Mouse (Mus musculus) limb, embryonic 15.5 days (tissue): ENCODE results near the gene Olfr159. TPM values are rescaled to one million over a fixed set of nuclear protein-coding genes. Genes with fewer than 3 reads are reported as not detected.
"Not testable (repeated sequence)": the region's sequence is repeated elsewhere in the genome, so short reads cannot be mapped to it uniquely, and the experiment has no call there.

Experiments used
- ATAC-seq: fragments of 200-750 bp; cut with Nextera tagmentation; 2 replicates; pipeline ENCODE4 v1.8.0; 2017; ENCODE audit warnings: low read depth, moderate TSS enrichment; ENCODE audit not compliant: insufficient number of reproducible peaks, low FRiP score, low TSS enrichment
- H3K27ac ChIP-seq: fragments of 300-500 bp; sonication (generic); 2 replicates; pipeline ENCODE4 v1.5.1; 2015; ENCODE audit warnings: moderate library complexity, mild to moderate bottlenecking, inconsistent platforms
- H3K27me3 ChIP-seq: fragments of 300-500 bp; sonication (generic); 2 replicates; pipeline ENCODE4 v1.6.1; 2015; ENCODE audit warnings: inconsistent platforms
- H3K36me3 ChIP-seq: fragments of 300-500 bp; sonication (generic); 2 replicates; pipeline ENCODE4 v1.6.1; 2015; ENCODE audit warnings: inconsistent platforms
- H3K4me1 ChIP-seq: fragments of 300-500 bp; sonication (generic); 2 replicates; pipeline ENCODE4 v1.6.1; 2015; ENCODE audit warnings: inconsistent platforms
- H3K4me2 ChIP-seq: fragments of 300-500 bp; sonication (generic); 2 replicates; pipeline ENCODE4 v1.6.1; 2015; ENCODE audit warnings: mild to moderate bottlenecking, inconsistent platforms
- H3K4me3 ChIP-seq: fragments of 300-500 bp; sonication (generic); 2 replicates; pipeline ENCODE4 v1.5.1; 2015; ENCODE audit warnings: mild to moderate bottlenecking, inconsistent platforms
- H3K9ac ChIP-seq: fragments of 300-500 bp; sonication (generic); 2 replicates; pipeline ENCODE4 v1.6.1; 2015; ENCODE audit warnings: inconsistent platforms
- H3K9me3 ChIP-seq: fragments of 300-500 bp; sonication (generic); 2 replicates; pipeline ENCODE4 v1.6.1; 2016; ENCODE audit warnings: inconsistent platforms
- WGBS: fragments of 180-500 bp; shearing (Covaris S2); methylation state at CpG from one replicate; pipeline ENCODE4 v1.1.7; 2015; 5-methylcytosine and 5-hydroxymethylcytosine counted together
- polyA plus RNA-seq: library from polyadenylated mRNA; unstranded; fragments of >200 nt; fragmentation: Nextera tagmentation; extraction: Ambion mirVana; gene quantifications from 2 replicates; pipeline ENCODE4 v1.2.1, GENCODE M21; 2015

Gene Olfr159
- not detected in 2 replicates for polyA plus RNA-seq

- 81% methylated on average over 6 of the region's 6 CpGs for WGBS
- no peaks in the 10 kb centered on the region for H3K36me3 ChIP-seq
- no peaks in the 10 kb centered on the region for H3K27me3 ChIP-seq
- ATAC-seq = no peak
- H3K4me1 ChIP-seq = no peaks in the 10 kb centered on the region
- H3K9me3 ChIP-seq = no peaks in the 10 kb centered on the region
- no peak within 1 kb of the TSS for H3K9ac ChIP-seq
- H3K4me3 ChIP-seq = no peak within 1 kb of the TSS
- H3K4me2 ChIP-seq = no peak within 1 kb of the TSS
- H3K27ac ChIP-seq = no peak within 1 kb of the TSS
These were observed at the start of gene Olfr159 for GRCm38 (mm10) chr4:43770909-43771308. Olfr159 (minus strand) TSS chr4:43771009.

- Histone ChIP-seq H3K36me3 (no peaks in the 10 kb centered on the region), H3K27me3 (no peaks in the 10 kb centered on the region), H3K4me1 (no peaks in the 10 kb centered on the region), H3K9me3 (no peaks in the 10 kb centered on the region), H3K27ac (no peak overlapping the region), H3K4me2 (no peak overlapping the region), H3K9ac (no peak overlapping the region), H3K4me3 (no peak overlapping the region)
- 57% methylated on average over 7 of the region's 7 CpGs for WGBS
- ATAC-seq = no peak
These were observed 28.1 kb upstream of the Olfr159 start for GRCm38 (mm10) chr4:43798936-43799335.

GRCm38 (mm10) chr4:43795844-43796243, 25.0 kb upstream of the Olfr159 start:
- 83% methylated on average over 5 of the region's 5 CpGs for WGBS
- not testable (repeated sequence) for H3K27ac ChIP-seq, H3K4me1 ChIP-seq, H3K4me2 ChIP-seq, H3K36me3 ChIP-seq, H3K27me3 ChIP-seq, H3K4me3 ChIP-seq, H3K9me3 ChIP-seq, H3K9ac ChIP-seq, ATAC-seq

DNA sequence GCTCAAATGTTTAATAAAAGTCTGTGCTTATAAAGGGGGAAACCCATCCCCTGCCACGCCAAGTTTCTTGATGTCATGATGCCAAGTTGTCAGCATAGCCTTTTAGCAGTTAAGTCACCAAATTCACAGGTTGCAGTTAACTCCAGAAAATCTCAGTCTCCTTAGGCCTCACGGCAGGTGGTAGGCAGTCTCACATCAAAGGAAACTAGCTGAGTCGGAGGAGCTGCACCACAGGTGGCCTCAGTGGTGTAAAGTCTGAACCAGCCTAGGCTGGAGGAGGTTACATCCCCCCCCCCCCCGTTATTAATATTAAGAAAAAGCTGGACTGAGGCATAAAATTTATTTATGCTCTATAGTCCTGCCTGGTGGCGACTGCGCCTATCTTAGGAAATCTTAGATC, 24.5 kb upstream of the Olfr159 start:
- WGBS = 71% methylated on average over 6 of the region's 6 CpGs
- no peaks in the 10 kb centered on the region for H3K27me3 ChIP-seq
- no peak for ATAC-seq
- H3K27ac ChIP-seq = no peak overlapping the region
- H3K36me3 ChIP-seq = no peaks in the 10 kb centered on the region
- no peaks in the 10 kb centered on the region for H3K4me1 ChIP-seq
- H3K9me3 ChIP-seq = no peaks in the 10 kb centered on the region
- H3K4me3 ChIP-seq = no peak overlapping the region
- no peak overlapping the region for H3K4me2 ChIP-seq
- no peak overlapping the region for H3K9ac ChIP-seq

GRCm38 (mm10) chr4:43772304-43772703, 1.5 kb upstream of the Olfr159 start:
- Histone ChIP-seq H3K4me1 (no peaks in the 10 kb centered on the region), H3K9me3 (no peaks in the 10 kb centered on the region), H3K4me3 (no peak overlapping the region), H3K9ac (no peak overlapping the region), H3K4me2 (no peak overlapping the region), H3K27ac (no peak overlapping the region), H3K27me3 (no peaks in the 10 kb centered on the region), H3K36me3 (no peaks in the 10 kb centered on the region)
- no peak for ATAC-seq
- 47% methylated on average over 2 of the region's 2 CpGs for WGBS

DNA sequence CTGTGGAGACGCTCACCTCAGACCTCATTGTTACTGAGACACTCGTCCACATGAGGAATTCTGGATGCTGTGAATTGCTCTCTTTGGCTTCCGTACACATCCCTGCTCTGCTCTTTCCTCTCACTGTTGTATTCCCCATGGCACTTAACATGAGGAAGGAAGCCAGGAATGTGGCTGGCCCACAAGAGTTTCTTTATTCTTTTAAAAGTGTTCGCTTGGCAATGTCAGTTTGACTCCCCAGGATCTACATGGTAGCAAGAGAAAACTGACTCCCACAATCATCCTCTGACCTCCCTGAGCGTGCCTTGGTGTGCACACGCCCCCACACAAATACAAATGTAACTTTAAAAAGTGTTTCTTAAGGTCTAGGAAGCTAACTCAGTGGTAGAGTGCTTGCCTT, 817 bp upstream of the Olfr159 start:
- Histone ChIP-seq H3K27ac (no peak overlapping the region), H3K4me1 (no peaks in the 10 kb centered on the region), H3K36me3 (no peaks in the 10 kb centered on the region), H3K9me3 (no peaks in the 10 kb centered on the region), H3K4me3 (no peak overlapping the region), H3K27me3 (no peaks in the 10 kb centered on the region), H3K4me2 (no peak overlapping the region), H3K9ac (no peak overlapping the region)
- WGBS = 55% methylated on average over 6 of the region's 6 CpGs
- no peak for ATAC-seq

GRCm38 (mm10) chr4:43769374-43769773, 1.4 kb downstream of the Olfr159 start:
- Histone ChIP-seq H3K4me2 (no peak overlapping the region), H3K27ac (no peak overlapping the region), H3K9me3 (no peaks in the 10 kb centered on the region), H3K9ac (no peak overlapping the region), H3K36me3 (no peaks in the 10 kb centered on the region), H3K27me3 (no peaks in the 10 kb centered on the region), H3K4me1 (no peaks in the 10 kb centered on the region), H3K4me3 (no peak overlapping the region)
- ATAC-seq = no peak
- WGBS = 91% methylated on average over 2 of the region's 2 CpGs

DNA sequence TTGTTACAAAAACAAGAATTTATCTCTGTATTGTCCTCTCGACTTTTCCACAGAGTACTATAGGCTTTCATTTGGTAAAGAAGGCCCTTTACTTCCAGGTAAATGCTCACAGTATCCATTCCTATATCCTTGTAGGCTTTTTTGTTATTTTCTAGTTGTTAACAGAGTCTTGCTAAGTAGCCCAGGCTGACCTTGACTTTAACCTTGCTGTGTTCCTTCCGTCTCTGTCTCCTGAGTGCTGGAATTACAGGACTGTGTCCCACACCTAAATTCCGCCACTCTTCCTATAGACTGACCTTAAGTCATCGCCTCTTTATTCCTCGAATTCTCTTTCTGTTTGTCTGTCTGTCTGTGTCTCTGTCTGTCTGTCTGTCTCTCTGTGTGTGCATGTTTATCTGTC, 2.5 kb downstream of the Olfr159 start:
- Histone ChIP-seq H3K9me3 (no peaks in the 10 kb centered on the region), H3K27me3 (no peaks in the 10 kb centered on the region), H3K4me3 (no peak overlapping the region), H3K4me2 (no peak overlapping the region), H3K27ac (no peak overlapping the region), H3K4me1 (0 out of 2 replicates have a peak, but pooled peaks cover under 1% of the 10 kb centered on the region), H3K9ac (no peak overlapping the region), H3K36me3 (no peaks in the 10 kb centered on the region)
- 83% methylated on average over 5 of the region's 5 CpGs for WGBS
- no peak for ATAC-seq

- Histone ChIP-seq H3K4me1 (peaks cover 16% of the 10 kb centered on the region), H3K4me3 (no peak overlapping the region), H3K36me3 (no peaks in the 10 kb centered on the region), H3K27ac (no peak overlapping the region), H3K9me3 (no peaks in the 10 kb centered on the region), H3K27me3 (no peaks in the 10 kb centered on the region), H3K9ac (no peak overlapping the region), H3K4me2 (no peak overlapping the region)
- WGBS = 19% methylated on average over 7 of the region's 7 CpGs
- no peak for ATAC-seq
These were observed 7.4 kb downstream of the Olfr159 start for GRCm38 (mm10) chr4:43763410-43763809.

GRCm38 (mm10) chr4:43761336-43761735, 9.5 kb downstream of the Olfr159 start:
- H3K27me3 ChIP-seq = no peaks in the 10 kb centered on the region
- no peaks in the 10 kb centered on the region for H3K36me3 ChIP-seq
- no peaks in the 10 kb centered on the region for H3K9me3 ChIP-seq
- H3K4me1 ChIP-seq = peaks cover 16% of the 10 kb centered on the region
- H3K4me2 ChIP-seq = no peak overlapping the region
- no peak overlapping the region for H3K9ac ChIP-seq
- no peak for ATAC-seq
- 74% methylated on average over 2 of the region's 2 CpGs for WGBS
- no peak overlapping the region for H3K27ac ChIP-seq
- no peak overlapping the region for H3K4me3 ChIP-seq

- Histone ChIP-seq H3K27ac (peak overlapping the region; percentile 82), H3K4me3 (no peak overlapping the region), H3K9me3 (no peaks in the 10 kb centered on the region), H3K4me1 (peaks cover 16% of the 10 kb centered on the region), H3K27me3 (no peaks in the 10 kb centered on the region), H3K4me2 (no peak overlapping the region), H3K9ac (no peak overlapping the region), H3K36me3 (no peaks in the 10 kb centered on the region)
- 66% methylated on average over 10 of the region's 10 CpGs for WGBS
- 0 out of 2 replicates have a peak, but pooled peaks have one; percentile 9 for ATAC-seq
These were observed 10.3 kb downstream of the Olfr159 start for GRCm38 (mm10) chr4:43760460-43760859.

GRCm38 (mm10) chr4:43759571-43760418, 11.0 kb downstream of the Olfr159 start:
- H3K4me1 ChIP-seq = peaks cover 16% of the 10 kb centered on the region
- H3K4me3 ChIP-seq = no peak overlapping the region
- H3K9ac ChIP-seq = no peak overlapping the region
- no peak overlapping the region for H3K4me2 ChIP-seq
- H3K27ac ChIP-seq = peak overlapping the region; percentile 82
- H3K27me3 ChIP-seq = no peaks in the 10 kb centered on the region
- ATAC-seq = peak; percentile 76
- no peaks in the 10 kb centered on the region for H3K36me3 ChIP-seq
- 43% methylated on average over 21 of the region's 21 CpGs for WGBS
- no peaks in the 10 kb centered on the region for H3K9me3 ChIP-seq
